Comparison of ENCODE assay signal across 8 mouse cellular contexts in genomic region chr10:111165219-111165981, GRCm38 (mm10). TPM values are rescaled to one million over a fixed set of nuclear protein-coding genes. Genes with fewer than 3 reads are reported as not detected.
DNase-seq lines count a peak whose midpoint lies in the region; ATAC-seq and TF ChIP-seq lines count a peak whose summit lies in the region.

No protein-coding gene starts in this region.

- H3K4me1 ChIP-seq in E14TG2a.4 (replicated peaks; ENCODE audit: low read depth, low read length), result peaks cover 36% of the 10 kb centered on the region
- peaks cover 37% of the 10 kb centered on the region for H3K4me1 ChIP-seq in bone marrow macrophage, adult 2 months (ENCODE audit: control insufficient read depth, insufficient read depth, low read length)

- 0 out of 2 replicates have a peak, but pooled peaks have one; percentile 13 for ATAC-seq in erythroid progenitor cell, adult 5-6 weeks (replicated peaks; ENCODE audit: low FRiP score, poor library complexity, severe bottlenecking)

- H3K36me3 ChIP-seq in E14TG2a.4 (ENCODE audit: insufficient read depth, low read length), result no peaks in the 10 kb centered on the region

- peak; percentile 57 to 60 for DNase-seq in heart, postnatal 14 days
- peak; percentile 55 to 66 for DNase-seq in layer of hippocampus, postnatal 10 days (ENCODE audit: low spot score in 2 of 2)
- peak; percentile 71 to 72 for DNase-seq in lung, postnatal 4 days
- DNase-seq in right cerebral cortex, adult 18-20 months, result peak; percentile 41
- peak; percentile 44 for DNase-seq in urinary bladder, postnatal 14 days (ENCODE audit: low spot score)

- no peak for TF ChIP-seq CTCF in E14TG2a.4 (conservative IDR thresholded peaks at IDR 0.05; ENCODE audit: low read length)
- TF ChIP-seq CTCF in bone marrow macrophage, adult 2 months (IDR thresholded peaks at IDR 0.05; ENCODE audit: low read depth, low read length), result no peak

- H3K4me3 ChIP-seq in E14TG2a.4 (replicated peaks; ENCODE audit: low read length), result peak overlapping the region; percentile 98
- H3K4me3 ChIP-seq in bone marrow macrophage, adult 2 months (ENCODE audit: insufficient read depth, low read length), result peak overlapping the region; percentile 98

- peak overlapping the region; percentile 96 for H3K27ac ChIP-seq in bone marrow macrophage, adult 2 months (ENCODE audit: insufficient read depth, low read depth, low read length)

- peaks cover 7% of the 10 kb centered on the region for H3K27me3 ChIP-seq in E14TG2a.4 (ENCODE audit: insufficient read depth, low read length)

- TF ChIP-seq POLR2A in bone marrow macrophage, adult 2 months (IDR thresholded peaks at IDR 0.05; ENCODE audit: borderline replicate concordance, low read depth, low read length), result no peak

- intact Hi-C loops in heart, postnatal 14 days (cut with DNase I), result loop anchor here (10.0 kb wide), 1 partner anchor 309 kb away; the partner anchor contains the start of gene Nap1l1

- no peaks in the 10 kb centered on the region for H3K9me3 ChIP-seq in E14TG2a.4 (ENCODE audit: low read length)

RNA-seq across cellular contexts. Expression of gene Osbpl8, which starts 0.8 kb away (rescaled TPM):
- 155 and 166 TPM in 2 replicates for polyA plus RNA-seq in bone marrow macrophage, adult 2 months (2012; ENCODE audit: insufficient read depth, insufficient read length, missing spikeins)
- total RNA-seq in erythroid progenitor cell, adult 5-6 weeks (2015; ENCODE audit: low replicate concordance), result 108 and 133 TPM in 2 replicates
- total RNA-seq in erythroid progenitor cell, adult 5-6 weeks (2017; ENCODE audit: low replicate concordance), result 178 and 185 TPM in 2 replicates
- 10 to 100 TPM; 68.2 to 78.9 TPM for total RNA-seq in heart, postnatal 14 days (2021)
- total RNA-seq in layer of hippocampus, postnatal 10 days (2021), result 10 to 100 TPM; 59.7 to 62.5 TPM

Comparison
In these comparisons a context has a peak if more than half of its experiments do, and no peak if none do; other contexts are left out.
1. Peak in every context shown above with its lines: DNase-seq, ATAC-seq, H3K4me3 ChIP-seq and H3K27ac ChIP-seq.